Mouse (Mus musculus) cerebellum, adult 11-12 months (tissue): ENCODE results near the gene Lsm14a.
A peak's percentile ranks its signal among the peaks of the same experiment; 100 is the strongest.
"Not testable (repeated sequence)": the region's sequence is repeated elsewhere in the genome, so short reads cannot be mapped to it uniquely, and the experiment has no call there.

ENCODE experiments used
- DNase-seq: peaks from one replicate; pipeline ENCODE4 v3.0.0; 2022

The Lsm14a gene

DNA sequence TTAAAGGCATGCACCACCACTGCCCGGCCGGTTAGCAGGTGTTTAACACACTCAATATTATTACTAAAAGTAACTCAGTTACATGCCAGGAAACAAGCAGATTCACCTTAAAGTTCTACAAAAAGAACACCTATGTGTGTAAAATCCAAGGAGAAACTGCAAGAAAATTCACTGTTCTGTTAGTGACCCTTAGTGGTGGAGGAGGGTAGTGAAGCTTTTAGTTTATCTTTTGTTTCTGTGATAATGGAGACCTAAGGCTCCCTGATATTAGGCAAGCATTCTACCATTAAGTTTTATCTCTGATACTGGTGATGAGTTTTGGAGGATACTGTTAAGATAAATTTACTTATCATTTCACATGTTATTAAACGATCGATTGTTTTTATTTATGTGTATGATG is 37.5 kb downstream of the Lsm14a start:
- DNase-seq: no peak

DNA sequence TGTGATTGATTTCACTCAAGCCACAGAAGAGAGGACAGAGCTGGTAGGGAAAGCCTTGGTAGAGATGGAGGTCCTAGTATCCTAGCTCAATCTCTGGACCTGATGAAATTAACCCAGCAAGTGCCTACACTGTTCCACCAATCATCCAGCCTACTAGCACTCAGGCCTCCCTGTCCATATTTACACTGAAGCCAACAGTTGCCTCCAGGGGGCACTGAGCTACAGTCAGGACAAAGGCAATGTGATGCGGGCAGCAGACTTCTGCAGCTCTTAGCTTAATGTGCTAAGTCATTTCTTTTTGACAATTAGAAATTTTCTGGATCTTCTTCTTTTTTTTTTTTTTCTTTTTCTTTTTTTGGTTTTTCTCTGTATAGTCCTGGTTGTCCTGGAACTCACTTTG is 41.1 kb downstream of the Lsm14a start:
- no peak for DNase-seq

DNA sequence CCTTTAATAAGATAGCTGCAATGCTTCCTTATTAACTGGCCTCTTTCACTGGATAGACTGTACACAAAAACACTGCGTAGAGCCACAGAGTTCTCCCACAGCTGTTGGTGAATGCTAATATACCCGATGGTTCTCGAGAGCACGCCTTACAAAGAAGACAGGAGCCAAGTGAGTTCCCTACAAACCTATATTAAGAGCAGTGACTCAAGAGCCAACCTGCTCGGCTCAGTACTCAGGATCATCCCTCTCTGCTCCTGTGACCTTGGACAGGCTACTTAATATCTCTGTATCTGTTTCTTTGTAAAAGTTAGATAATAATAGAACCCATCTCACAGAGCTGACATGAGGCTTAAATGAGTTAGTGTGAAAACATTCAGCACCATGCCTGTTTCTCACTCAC is 42.9 kb downstream of the Lsm14a start:
- no peak for DNase-seq

DNA sequence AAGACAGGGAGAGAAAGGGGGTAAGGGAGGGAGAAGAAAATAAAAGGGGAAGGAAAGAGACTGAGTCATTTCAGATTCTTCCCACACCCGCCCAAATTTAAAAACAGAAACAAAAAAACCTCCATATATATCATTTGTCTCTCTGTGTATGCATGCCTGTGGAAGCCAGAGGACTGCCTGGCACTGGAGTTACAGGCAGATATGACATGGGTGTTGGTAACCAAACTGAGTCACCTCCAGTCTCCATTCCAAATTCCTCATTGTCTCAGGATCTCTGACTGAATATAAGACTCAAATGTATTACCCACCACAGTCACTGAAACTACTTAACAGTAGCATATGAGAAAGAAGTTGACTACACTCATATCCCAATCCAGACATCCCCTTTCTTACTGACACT is 45.1 kb downstream of the Lsm14a start:
- no peak for DNase-seq

DNA sequence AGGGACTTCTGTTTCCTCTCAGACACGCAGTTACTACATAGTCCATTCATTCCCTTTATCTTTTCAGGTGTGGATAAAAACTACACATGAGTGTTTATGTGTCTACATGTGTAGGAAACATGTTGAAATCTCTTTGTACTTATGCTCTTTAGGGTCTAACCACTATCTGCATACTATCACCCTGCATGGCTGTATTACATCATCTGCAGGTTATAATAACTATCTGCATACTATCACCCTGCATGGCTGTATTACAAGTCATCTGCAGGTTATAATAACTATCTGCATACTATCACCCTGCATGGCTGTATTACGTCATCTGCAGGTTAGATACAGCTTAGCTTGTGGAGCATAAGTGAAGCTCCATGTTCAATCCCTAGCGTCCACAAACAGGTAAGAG is 46.1 kb downstream of the Lsm14a start:
- no peak for DNase-seq

DNA sequence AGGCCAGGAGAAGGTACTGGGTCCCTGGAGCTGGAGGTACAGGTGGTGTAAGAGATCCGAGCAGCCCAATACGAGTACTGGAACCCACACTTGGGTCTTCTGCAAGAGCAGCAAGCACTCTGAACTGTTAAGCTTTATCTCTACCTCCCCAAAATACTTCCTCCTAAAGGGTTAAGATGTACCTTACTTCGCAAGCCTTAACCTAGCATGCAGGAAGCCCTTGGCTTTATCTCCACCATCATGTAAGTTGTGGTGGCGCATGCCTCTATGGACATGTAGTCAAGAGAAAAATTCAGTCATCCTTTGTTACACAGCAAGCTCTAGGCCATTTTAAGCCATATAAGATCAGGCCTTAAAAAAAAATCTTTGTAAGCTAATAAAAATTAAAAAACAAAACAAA is 46.6 kb downstream of the Lsm14a start:
- DNase-seq: no peak

DNA sequence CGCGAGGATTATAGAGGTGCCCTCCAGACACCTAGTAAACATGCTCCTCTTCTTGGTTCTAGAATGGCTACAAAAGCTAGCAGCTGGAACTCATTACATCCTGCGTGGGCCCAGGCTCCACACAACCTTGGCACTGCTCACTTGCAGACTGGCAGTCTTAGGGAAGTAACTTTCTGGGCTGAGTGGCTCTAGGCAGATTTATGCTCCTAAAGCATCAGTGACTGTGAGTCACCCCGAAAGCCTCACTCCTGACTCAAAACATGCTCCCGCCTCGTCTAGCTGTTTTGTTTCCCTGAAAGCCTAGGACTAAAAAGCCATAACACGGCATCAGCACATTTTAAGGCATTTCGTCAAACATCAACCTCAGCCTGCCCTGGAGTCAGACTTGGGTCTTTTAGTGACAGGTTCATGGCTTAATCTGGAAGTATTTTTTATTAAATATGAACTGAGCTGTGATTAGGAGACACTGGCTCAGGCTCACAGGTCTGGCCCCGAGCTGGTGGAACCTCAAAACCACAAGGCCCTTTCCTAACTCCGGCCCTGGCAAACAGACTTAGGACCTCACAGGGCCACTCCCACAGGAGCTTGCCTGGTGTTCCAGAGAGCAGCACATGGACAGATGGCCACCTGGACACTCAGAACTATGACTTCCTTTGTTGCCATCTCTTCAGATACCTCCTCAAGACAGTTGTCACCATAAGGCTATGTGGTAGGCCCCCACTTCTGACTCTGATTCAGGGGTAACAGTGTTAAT is 50.9 kb downstream of the Lsm14a start:
- no peak for DNase-seq

DNA sequence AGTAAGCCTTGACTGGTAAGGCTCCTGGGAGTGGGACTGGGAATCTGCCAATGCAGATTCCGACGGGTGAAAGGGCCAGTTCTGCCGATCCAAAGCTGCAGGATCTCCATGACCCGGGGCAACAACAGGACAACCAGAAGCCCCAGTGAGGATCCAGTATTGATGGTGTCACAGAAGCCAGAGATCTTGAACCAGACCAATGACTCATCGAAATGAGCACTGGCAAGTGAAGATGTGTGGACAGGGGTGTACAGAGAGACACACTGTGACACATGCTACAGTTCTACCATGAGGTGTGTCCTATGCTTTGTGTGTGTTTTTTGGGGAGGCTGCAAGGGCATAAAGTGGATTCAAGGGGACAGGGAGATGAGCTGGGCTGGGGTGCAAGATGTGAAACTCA is 52.3 kb downstream of the Lsm14a start:
- no peak for DNase-seq

DNA sequence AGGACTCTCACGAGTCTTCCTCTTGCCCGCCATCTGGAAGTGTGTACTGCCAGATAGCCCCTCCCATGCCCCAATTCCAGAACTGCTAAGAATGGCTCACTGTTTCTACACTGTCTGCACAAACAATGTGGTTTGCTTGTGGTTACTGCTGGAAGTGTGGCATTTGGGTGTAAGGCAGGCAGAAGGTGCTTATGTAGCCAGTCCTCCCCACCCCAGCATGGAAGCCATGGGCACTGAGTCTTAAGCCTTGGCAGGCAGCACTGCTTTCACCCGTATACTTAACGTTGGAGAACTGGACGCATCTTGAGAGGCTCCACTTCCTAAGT is 54.0 kb downstream of the Lsm14a start:
- DNase-seq: no peak

DNA sequence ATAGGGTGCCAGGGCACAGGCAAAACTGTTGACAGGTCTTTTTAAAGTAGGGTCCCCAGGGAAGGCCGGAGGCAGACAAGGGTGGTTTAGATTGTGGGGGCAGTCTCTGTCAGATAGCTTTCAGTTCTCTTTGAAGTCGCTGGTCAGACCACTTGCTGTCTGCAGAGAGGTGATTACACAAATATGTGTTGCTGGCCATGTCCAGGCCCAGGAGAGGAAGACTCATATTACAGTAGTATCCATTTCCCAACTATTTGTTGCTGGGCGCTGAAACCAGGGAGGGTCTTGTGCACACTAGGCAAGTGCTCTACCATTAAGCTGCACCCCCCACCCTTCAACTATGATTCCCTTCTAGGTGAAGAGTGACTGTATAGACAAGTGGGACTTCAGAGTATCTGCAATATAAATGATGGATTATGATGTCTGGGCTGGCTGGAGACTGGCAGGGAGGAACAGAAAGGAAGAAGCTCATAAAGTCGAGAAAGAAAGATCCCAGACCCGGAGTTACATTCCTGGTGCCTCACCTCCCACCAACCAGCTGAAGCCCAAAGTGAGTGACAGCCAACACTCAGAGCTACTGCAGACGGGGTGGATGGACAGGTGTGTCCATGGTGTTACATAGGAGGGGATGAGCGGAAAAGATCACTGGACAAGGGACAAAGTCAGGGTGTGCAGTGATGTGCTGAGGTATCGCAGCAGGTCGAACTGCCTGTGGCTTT is 54.5 kb downstream of the Lsm14a start:
- DNase-seq: no peak

DNA sequence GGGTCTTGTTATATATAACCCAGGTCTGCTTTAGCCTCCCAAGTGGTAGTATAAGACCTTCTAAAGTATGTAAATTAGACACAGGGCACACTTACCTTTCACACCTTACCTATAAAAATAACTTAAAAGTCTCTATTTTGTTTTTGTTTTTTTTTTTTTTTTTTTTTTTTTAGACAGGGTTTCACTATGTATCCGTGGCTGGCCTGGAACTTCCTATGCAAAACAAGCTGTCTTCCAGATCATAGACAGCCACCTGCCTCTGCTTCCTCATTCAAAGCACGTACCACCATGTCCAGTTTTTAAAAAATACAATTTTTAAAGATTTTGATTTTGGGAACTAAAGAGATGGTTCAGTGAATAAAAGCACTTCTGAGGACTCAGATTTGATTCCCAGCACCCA is 55.8 kb downstream of the Lsm14a start:
- DNase-seq: no peak

DNA sequence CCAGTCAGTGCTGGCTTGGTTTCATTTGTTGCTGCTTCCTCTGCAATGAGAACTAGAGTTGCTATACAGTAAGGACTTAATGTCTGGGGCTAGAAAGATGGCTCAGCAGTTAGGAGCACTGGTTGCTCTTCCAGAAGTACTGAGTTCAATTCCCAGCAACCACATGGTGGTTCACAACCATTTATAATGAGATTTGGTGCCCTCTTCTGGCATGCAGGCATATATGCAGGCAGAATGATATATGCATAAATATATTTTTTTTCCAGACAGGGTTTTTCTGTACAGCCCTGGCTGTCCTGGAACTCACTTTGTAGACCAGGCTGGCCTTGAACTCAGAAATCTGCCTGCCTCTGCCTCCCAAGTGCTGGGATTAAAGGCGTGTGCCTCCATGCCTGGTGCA is 56.6 kb downstream of the Lsm14a start:
- not testable (repeated sequence) for DNase-seq

DNA sequence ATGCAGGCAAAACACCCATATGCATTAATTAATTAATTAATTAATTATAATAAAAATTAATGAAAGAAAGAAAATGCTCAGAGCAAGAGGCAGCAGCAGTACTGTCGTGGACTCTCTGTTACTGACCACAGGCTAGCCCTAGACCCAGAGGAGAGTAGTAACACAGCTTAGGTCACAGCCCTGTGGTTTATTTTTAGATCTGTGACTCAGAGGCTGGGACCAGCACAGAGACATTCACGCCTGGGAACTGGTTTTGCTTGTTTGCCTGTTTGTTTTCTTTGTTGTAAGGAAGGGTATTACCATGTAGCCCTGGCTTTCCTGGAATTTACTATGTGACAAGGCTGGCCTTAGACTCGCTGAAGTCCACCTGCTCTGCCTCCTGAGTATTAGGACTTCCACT is 65.6 kb downstream of the Lsm14a start:
- DNase-seq: no peak

DNA sequence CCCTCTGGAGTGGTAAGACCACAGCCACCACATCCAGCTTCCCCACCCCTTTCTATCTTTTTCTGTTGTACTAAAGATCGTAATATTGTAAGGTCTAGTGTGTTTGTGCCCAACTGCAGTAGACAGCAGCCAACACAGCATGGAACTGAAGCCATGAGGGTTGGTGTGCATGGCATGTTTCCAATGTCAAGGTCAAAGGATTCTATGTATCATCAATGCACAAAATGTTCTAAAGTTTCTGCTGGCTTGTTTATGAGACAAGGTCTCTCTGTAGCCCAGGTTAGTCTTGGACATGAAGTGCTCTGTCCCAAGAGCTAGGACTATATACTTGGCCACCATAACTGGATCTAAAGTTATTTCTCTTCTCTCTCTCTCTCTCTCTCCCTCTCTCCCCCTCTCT is 68.3 kb downstream of the Lsm14a start:
- DNase-seq: no peak

DNA sequence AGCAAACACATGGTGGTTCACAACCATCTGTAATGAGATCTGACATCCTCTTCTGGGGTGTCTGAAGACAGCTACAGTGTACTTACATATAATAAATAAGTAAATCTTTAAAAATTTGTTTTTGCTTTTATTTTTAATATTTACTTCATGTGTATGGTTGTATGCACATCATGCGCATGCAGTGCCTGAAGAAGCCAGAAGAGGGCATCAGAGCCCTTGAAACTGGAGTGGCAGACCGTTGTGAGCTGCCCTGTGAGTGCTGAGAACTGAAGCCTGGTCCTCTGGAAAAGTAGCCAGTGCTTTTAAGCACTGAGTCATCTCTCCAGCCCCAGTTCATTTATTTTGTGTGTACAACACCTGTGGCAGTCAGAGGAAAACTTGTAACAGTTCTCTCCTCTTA is 69.1 kb downstream of the Lsm14a start:
- DNase-seq: no peak

DNA sequence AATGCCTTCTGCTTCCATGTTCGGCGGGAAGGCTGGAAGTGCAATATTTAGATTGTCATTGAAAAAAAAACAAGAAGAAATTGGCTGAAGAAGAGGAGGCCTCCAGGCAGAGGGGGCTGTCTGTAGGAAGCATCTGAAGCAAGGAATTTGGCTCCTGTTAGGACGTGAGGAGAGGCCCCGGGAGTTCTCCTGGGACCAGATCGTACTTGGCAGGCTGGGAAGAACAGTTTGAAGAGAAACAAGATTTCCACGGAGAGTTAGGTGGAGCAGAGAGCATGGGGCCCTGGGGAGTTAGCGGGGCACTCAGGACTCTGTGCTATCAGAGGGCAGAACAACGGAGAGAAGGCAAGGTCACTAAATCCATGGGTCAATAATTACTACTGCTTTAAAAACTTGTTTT is 69.8 kb downstream of the Lsm14a start:
- DNase-seq: no peak

DNA sequence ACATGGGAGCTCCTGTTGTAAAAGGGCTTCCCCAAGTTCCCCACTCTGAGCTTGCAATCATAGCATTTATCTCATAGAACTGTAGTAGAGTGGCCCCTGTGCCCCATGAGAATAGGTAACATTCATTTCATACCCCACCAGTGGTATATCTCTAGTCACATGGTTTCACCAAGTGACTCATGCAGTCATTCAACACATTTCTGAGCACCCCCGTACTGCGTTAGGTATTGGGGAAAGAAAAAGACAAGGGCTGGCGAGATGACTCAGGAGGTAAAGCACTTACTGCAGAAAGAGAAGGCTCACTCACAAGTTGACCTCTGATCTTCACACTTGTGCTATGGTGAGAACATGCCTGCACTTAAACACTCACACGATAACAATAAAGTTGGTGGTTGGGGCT is 71.2 kb downstream of the Lsm14a start:
- DNase-seq: no peak

DNA sequence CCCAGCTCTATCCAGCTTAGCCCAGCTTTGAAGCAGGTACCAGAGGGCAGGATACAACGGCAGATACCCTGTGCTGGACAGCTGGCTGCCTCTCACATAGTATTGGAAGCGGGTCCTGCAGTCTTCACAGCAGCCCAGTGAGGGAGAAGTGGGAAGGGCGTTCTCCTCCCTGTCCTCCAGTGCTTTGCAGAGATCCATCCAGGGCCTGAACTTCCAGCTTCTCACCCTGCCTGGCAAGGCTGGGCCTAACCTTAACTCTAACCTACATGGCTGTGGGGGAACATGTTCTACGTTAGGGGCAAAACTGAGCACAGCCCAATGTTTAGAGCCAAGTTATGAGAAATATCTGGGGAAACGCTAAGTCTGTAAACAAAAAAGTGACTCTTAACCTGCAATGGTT is 72.0 kb downstream of the Lsm14a start:
- DNase-seq: no peak

DNA sequence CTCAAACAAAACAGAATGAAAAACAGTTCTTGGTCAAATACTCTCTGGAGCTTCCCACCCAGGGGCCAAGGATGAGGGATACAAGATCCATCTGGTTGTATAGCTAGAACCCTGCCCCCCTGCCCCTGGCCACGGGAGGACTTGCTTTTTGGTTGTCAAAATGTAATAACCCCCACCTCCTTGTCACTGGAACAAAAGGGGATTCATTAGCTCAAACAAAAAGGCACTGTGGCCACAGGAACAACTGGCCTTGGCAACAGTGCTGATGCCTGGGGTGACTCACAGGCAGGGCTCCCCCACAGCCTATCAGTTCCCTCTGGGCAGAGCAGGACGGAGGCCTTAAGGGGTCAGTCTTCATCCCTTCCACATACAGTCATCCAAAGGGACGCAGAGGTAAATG is 73.2 kb downstream of the Lsm14a start:
- DNase-seq: peak; percentile 47

DNA sequence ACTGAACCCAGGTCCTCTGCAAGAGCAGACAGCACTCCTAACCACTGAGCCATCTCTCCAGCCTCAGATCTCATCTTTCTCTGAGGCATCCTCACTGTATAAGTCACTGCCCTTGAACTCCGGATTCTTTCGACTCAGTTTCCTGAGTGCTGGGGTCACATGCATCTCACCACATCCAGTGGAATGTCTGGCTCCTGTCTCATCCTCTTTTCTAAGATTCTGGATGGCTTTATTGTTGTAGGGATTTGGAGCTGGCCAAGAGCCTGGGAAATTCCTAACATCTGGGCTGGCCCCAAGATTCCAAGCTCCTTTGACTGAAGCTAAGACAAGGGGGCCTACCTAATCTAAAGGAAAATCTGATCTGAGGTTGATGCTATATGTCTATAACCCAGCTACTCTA is 74.0 kb downstream of the Lsm14a start:
- DNase-seq: no peak

DNA sequence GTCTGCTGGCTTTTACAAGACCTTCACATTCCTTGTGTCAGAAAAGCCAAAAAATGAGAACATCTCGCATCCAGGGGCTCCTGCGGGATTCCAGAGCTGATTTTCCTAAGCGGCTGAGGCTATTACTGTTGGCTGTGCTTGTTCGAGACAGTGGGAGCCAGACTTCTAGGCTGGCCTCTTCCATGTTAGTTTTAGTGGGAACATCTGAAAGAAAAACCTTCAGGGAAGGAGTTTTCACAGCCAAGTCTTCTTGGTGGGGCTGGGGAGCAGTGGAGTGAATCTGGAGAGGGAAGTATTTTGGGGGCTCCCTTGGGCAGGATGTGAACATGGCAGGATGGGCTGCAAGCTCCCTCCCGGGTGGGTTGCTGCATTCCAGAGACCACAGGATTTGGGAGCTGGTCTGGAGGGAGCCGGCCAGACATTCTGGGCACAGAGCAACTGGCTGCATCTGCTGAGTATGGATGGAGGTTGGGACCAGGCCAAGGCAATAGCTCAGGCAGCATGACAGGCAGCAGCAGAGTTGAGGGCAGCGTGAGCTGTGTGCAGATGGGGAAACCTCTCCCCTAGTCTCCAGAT is 75.1 kb downstream of the Lsm14a start:
- no peak for DNase-seq

DNA sequence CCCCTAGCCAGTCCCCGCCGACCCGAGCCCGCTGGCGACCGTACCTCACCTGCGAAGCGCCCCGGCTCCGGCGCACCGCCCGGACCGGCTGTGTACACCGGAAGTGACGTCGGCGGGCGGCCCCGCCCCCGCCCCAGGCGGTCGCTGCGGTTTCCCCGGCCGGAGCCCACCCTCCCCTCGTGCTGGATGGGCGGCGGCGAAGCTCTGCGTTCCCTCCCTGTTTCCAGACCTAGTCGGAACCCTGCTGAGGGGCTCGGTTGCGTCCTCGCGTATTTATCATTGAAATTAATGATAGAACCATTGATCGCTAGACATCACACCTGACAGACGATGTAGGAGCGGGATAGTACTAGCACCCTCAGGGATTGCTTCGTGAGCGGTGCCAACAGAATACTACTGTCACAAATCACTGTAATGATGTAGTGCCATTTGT is 79.7 kb downstream of the Lsm14a start, which contains the start of gene 4931406P16Rik:
TSS of gene 4931406P16Rik (minus strand) at position 109 of the 433 bp plus-strand sequence.
- peak; percentile 84 for DNase-seq

DNA sequence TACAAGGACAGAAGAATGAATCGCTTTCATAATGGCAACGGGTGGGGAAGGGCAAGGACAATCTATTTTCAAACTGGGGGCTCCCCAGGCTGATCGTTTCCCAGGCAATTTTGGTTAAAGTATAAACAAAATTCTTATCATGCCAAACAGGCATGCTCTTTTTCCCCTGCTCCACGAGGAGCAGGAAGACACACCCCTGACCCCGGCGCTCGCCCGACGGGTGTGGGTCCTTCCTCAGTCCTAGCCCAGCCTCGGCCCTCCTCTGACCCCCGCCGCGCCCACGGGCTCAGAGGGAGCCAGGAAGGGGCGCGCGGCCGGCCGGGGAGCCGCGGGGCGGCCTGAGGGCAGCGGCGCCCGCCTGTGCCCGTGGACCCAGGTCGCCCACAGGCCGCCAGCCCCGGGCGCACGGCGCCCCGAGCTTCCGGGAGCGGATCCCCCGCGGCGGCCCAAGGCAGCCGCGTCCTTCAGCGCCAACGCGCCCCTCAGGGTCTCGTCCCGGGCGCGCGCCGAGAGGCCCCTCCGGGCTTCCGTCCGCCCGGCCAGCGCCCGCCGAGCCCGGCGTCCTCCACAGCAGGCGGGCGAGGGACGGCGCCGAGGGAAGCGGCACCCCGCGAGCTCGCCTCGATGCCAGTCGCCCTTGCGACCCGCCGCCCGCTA is 80.2 kb downstream of the Lsm14a start:
- DNase-seq: peak; percentile 59

DNA sequence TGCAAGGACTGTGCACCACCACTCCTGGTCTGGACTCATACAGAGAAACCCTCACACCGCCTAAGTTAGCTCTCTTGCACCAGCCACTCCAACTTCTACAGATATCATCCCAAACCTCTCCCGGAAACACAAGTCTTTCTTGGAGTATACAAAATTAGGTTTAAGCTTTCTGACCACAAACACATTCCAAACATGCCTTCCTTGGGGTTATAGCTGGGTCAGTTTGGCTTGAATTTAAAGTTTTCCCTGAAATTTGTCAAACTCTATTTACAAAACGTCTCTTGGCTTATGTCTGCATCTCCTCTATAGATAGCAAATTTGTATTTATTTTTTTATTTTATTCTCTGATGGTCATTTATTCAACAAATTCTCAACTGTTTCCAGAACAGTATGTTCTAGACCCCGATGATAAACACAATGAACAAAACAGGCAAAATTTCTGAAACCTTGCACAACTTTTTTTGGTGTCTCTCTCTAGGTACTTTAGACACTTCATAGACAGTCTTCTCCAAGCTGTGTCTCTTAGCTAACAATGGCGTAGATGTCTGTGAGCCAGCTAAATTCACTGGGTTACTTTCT is 83.8 kb downstream of the Lsm14a start:
- no peak for DNase-seq
